Mouse (Mus musculus): ENCODE data around the gene Fau.

GRCm38 (mm10) chr19:6009137-6009536 is 48.5 kb upstream of the Fau start:
- TF ChIP-seq POLR2A (IDR thresholded peaks at IDR 0.05; ENCODE audit: control insufficient read depth, extremely low read depth, insufficient read depth, low read length, poor library complexity), result no peak
- TF ChIP-seq CTCF (IDR thresholded peaks at IDR 0.05; ENCODE audit: borderline replicate concordance, control insufficient read depth, extremely low read depth, insufficient read depth, low read length, poor library complexity), result no peak

Measured in thymus, adult 2 months (tissue).